Comparison of ENCODE assay signal across 8 mouse cellular contexts in the genomic region with DNA sequence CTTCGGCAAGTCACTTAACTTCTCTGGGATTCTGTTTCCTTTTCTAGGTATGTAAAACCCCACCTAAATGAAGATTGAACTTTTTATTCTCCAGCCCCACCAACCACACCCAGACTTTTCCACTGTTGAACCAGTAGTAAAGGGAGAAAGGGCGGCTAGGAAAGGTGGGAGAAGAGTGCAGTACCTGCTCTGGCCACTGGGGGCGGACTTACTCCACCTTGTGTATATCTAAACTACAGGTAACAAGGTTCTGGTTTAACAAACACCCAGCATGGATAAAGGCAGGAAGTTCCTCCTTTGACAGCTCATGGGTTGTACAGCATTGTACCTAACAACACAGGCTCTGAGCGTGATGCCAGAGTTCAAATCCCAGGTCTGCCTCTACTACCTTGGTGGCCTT. TPM values are rescaled to one million over a fixed set of nuclear protein-coding genes. Genes with fewer than 3 reads are reported as not detected.
DNase-seq lines count a peak whose midpoint lies in the region; ATAC-seq and TF ChIP-seq lines count a peak whose summit lies in the region.

No protein-coding gene starts in this region.

- no peak overlapping the region for H3K4me2 ChIP-seq in heart, postnatal 0 days (ENCODE audit: low read depth, low read length)
- H3K4me2 ChIP-seq in heart, embryonic 12.5 days, result no peak overlapping the region
- no peak overlapping the region for H3K4me2 ChIP-seq in liver, embryonic 14.5 days (ENCODE audit: low read depth)

- H3K4me1 ChIP-seq in heart, postnatal 0 days (ENCODE audit: control insufficient read depth, insufficient read depth), result no peaks in the 10 kb centered on the region
- peaks cover 9% of the 10 kb centered on the region; the same call in 1 of the 2 replicates for H3K4me1 ChIP-seq in heart, embryonic 12.5 days (replicated peaks)
- H3K4me1 ChIP-seq in liver, embryonic 14.5 days (replicated peaks; ENCODE audit: control insufficient read depth in 2 of 2, insufficient read depth in 2 of 2, low read length in 1 of 2), result no peaks in the 10 kb centered on the region

- no peak overlapping the region for H3K27ac ChIP-seq in heart, postnatal 0 days (ENCODE audit: low read depth)
- H3K27ac ChIP-seq in heart, embryonic 12.5 days (ENCODE audit: poor library complexity, severe bottlenecking), result no peak overlapping the region
- H3K27ac ChIP-seq in liver, embryonic 14.5 days, result no peak overlapping the region

- 50% methylated on average over 4 of the region's 4 CpGs for WGBS in heart, postnatal 0 days
- WGBS in heart, embryonic 12.5 days, result 42% methylated on average over 4 of the region's 4 CpGs
- WGBS in liver, embryonic 14.5 days (ENCODE audit: insufficient replicate concordance), result 37% methylated on average over 4 of the region's 4 CpGs

- DNase-seq in heart, postnatal 0 days (ENCODE audit: low spot score), result no peak
- peak; percentile 51 for DNase-seq in urinary bladder, postnatal 14 days (ENCODE audit: low spot score)
- no peak for DNase-seq in urinary bladder, adult 2 months (ENCODE audit: low spot score)
- peak; percentile 50 for DNase-seq in embryo, embryonic 10 days (ENCODE audit: low spot score)
- DNase-seq in liver, embryonic 14.5 days (ENCODE audit: low read depth in 3 of 3, low spot score in 3 of 3), result no peak
- DNase-seq in thymus, postnatal 10 days (ENCODE audit: low spot score in 2 of 2), result peak; percentile 36 to 64
- DNase-seq in left cerebral cortex, adult 11 months (ENCODE audit: low spot score), result no peak

- no peak; the same call in 1 of the 2 replicates for ATAC-seq in heart, postnatal 0 days (ENCODE audit: insufficient read depth, low read depth)
- no peak for ATAC-seq in heart, embryonic 12.5 days (ENCODE audit: insufficient number of reproducible peaks, low FRiP score)
- ATAC-seq in liver, embryonic 14.5 days (ENCODE audit: insufficient read depth), result no peak

- H3K36me3 ChIP-seq in heart, postnatal 0 days (replicated peaks; ENCODE audit: control insufficient read depth, insufficient read depth, low read length), result no peaks in the 10 kb centered on the region
- no peaks in the 10 kb centered on the region for H3K36me3 ChIP-seq in heart, embryonic 12.5 days
- no peaks in the 10 kb centered on the region for H3K36me3 ChIP-seq in liver, embryonic 14.5 days (replicated peaks; ENCODE audit: control insufficient read depth, insufficient read depth, low read depth)

- H3K9ac ChIP-seq in heart, postnatal 0 days (replicated peaks; ENCODE audit: low read depth, low read length), result no peak overlapping the region
- no peak overlapping the region for H3K9ac ChIP-seq in heart, embryonic 12.5 days
- H3K9ac ChIP-seq in liver, embryonic 14.5 days (replicated peaks), result no peak overlapping the region

- no peaks in the 10 kb centered on the region for H3K9me3 ChIP-seq in heart, postnatal 0 days (replicated peaks; ENCODE audit: control insufficient read depth, low read length)
- no peaks in the 10 kb centered on the region for H3K9me3 ChIP-seq in heart, embryonic 12.5 days (replicated peaks)
- no peaks in the 10 kb centered on the region for H3K9me3 ChIP-seq in liver, embryonic 14.5 days (ENCODE audit: control insufficient read depth, low read length)

- no peak overlapping the region for H3K4me3 ChIP-seq in heart, postnatal 0 days (ENCODE audit: low read depth, low read length)
- no peak overlapping the region for H3K4me3 ChIP-seq in heart, embryonic 12.5 days
- H3K4me3 ChIP-seq in liver, embryonic 14.5 days (ENCODE audit: insufficient read depth in 1 of 2, low read depth in 2 of 2, low read length in 2 of 2), result no peak overlapping the region

- H3K27me3 ChIP-seq in heart, postnatal 0 days (ENCODE audit: control insufficient read depth, insufficient read depth, low read length), result peaks cover 42% of the 10 kb centered on the region
- H3K27me3 ChIP-seq in heart, embryonic 12.5 days (replicated peaks), result peaks cover 53% of the 10 kb centered on the region
- H3K27me3 ChIP-seq in liver, embryonic 14.5 days (ENCODE audit: control insufficient read depth, insufficient read depth, low read length), result no peaks in the 10 kb centered on the region

- no peak for TF ChIP-seq EP300 in heart, postnatal 0 days (IDR thresholded peaks at IDR 0.05; ENCODE audit: low read depth)
- TF ChIP-seq EP300 in liver, embryonic 14.5 days (IDR thresholded peaks at IDR 0.05; ENCODE audit: low read depth), result no peak

- TF ChIP-seq CTCF in heart, postnatal 0 days (IDR thresholded peaks at IDR 0.05; ENCODE audit: low read depth), result peak; percentile 73
- TF ChIP-seq CTCF in liver, embryonic 14.5 days (IDR thresholded peaks at IDR 0.05; ENCODE audit: low read depth), result peak; percentile 88

RNA-seq across cellular contexts. Expression of a gene that starts 11.4 kb away (rescaled TPM):
- total RNA-seq in heart, postnatal 0 days (2014; rRNA removed; ENCODE audit: low replicate concordance), result 3.8 and 4.8 TPM in 2 replicates
- polyA plus RNA-seq in heart, postnatal 0 days (2015; fragmentation: Nextera tagmentation; extraction: Ambion mirVana), result 4.5 and 5.5 TPM in 2 replicates
- 7.0 and 7.8 TPM in 2 replicates for polyA plus RNA-seq in heart, embryonic 12.5 days (2016; fragmentation: Nextera tagmentation; extraction: Ambion mirVana)
- 6.3 and 9.7 TPM in 2 replicates for polyA plus RNA-seq in urinary bladder, adult 2 months (2012; rRNA removed)
- 2.0 and 2.2 TPM in 2 replicates for polyA plus RNA-seq in liver, embryonic 14.5 days (2012; rRNA removed)
- 2.3 and 2.6 TPM in 2 replicates for polyA plus RNA-seq in liver, embryonic 14.5 days (2014; fragmentation: Nextera tagmentation; extraction: Ambion mirVana)

RNA-seq across cellular contexts. Expression of a gene that starts 44.3 kb away (rescaled TPM):
- total RNA-seq in heart, postnatal 0 days (2014; rRNA removed; ENCODE audit: low replicate concordance), result 1.5 and 1.9 TPM in 2 replicates
- polyA plus RNA-seq in heart, postnatal 0 days (2015; fragmentation: Nextera tagmentation; extraction: Ambion mirVana), result 8.9 and 9.3 TPM in 2 replicates
- polyA plus RNA-seq in heart, embryonic 12.5 days (2016; fragmentation: Nextera tagmentation; extraction: Ambion mirVana), result 25.5 and 32.2 TPM in 2 replicates
- polyA plus RNA-seq in urinary bladder, adult 2 months (2012; rRNA removed), result 1.0 and 1.6 TPM in 2 replicates
- 5.3 and 5.5 TPM in 2 replicates for polyA plus RNA-seq in liver, embryonic 14.5 days (2012; rRNA removed)
- polyA plus RNA-seq in liver, embryonic 14.5 days (2014; fragmentation: Nextera tagmentation; extraction: Ambion mirVana), result 7.0 and 8.0 TPM in 2 replicates

Comparison
In these comparisons a context has a peak if more than half of its experiments do, and no peak if none do; other contexts are left out.
1. DNase-seq: peak in urinary bladder, postnatal 14 days (single experiment), embryo, embryonic 10 days (single experiment) and thymus, postnatal 10 days (2 of 2); none in heart, postnatal 0 days (single experiment), urinary bladder, adult 2 months (single experiment), liver, embryonic 14.5 days (0 of 3) and left cerebral cortex, adult 11 months (single experiment).